Mouse (Mus musculus): Measurements from ENCODE around the gene Zmiz1. TPM values are rescaled to one million over a fixed set of nuclear protein-coding genes. Genes with fewer than 3 reads are reported as not detected.

Gene Zmiz1
- polyA plus RNA-seq, 1 experiment from 2014 or later = 44.3 TPM

DNA sequence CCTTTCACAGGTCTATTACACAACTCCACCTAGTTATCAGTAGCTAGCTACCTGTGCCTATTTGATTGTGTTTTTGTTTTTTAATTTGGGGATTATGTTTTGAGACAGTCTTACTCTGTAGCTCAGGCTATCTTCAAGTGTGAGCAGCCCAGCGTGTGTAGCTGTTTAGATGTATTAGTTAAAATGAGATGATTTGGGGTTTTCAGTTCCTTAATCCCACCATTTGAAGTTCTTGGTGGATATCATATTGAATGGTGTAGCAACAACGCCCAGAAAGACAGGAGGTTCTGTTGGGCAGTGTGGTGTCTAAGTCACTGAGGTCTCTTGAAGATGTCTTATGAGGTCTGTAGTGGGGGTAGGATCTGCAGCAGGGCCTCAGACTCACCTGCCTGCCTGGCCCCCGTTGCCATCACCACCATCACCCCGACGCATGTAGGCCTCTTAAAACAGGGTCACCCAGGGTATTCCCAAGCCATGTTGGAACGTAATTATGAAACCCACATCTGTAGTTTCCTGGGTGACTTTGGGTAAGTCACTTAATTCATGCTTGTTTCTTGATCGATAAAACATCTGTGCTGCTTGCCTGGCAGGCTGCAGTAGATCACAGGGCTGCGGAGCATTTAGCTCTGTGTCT lies 155.1 kb downstream of the Zmiz1 start:
- 73% methylated on average over 8 of the region's 8 CpGs for WGBS
- no peak overlapping the region for H3K27ac ChIP-seq
- H3K4me1 ChIP-seq = peaks cover 75% of the 10 kb centered on the region
- peaks cover 26% of the 10 kb centered on the region for H3K36me3 ChIP-seq
- H3K27me3 ChIP-seq = no peaks in the 10 kb centered on the region
- no peak overlapping the region for H3K4me3 ChIP-seq
- no peak for ATAC-seq (ENCODE audit: insufficient number of reproducible peaks, insufficient read depth, low FRiP score, low TSS enrichment, low read depth)
- no peak overlapping the region for H3K9ac ChIP-seq
- H3K4me2 ChIP-seq = no peak overlapping the region
- H3K9me3 ChIP-seq = no peaks in the 10 kb centered on the region

DNA sequence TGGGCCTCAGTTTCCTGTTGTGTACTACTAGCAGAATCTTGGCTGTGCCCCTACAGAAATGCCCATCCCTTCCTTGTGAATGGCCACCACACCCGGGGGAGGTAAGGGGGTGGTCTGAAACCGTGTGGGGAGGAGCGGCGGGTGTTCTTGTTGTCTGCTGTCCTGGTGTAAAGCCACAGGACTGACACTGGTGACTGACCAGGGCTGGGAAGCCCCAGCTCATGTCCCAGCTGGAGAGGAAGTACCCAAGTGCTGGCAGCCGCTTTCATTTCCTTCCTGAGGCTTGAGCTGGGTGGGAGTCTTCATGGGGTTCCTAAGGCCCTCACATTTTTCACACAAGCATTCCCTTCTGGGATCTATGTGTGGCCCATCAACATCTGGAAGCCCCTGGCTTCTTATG lies 155.7 kb downstream of the Zmiz1 start:
- ATAC-seq (ENCODE audit: insufficient number of reproducible peaks, insufficient read depth, low FRiP score, low TSS enrichment, low read depth) = no peak
- peaks cover 76% of the 10 kb centered on the region for H3K4me1 ChIP-seq
- H3K4me3 ChIP-seq = no peak overlapping the region

DNA sequence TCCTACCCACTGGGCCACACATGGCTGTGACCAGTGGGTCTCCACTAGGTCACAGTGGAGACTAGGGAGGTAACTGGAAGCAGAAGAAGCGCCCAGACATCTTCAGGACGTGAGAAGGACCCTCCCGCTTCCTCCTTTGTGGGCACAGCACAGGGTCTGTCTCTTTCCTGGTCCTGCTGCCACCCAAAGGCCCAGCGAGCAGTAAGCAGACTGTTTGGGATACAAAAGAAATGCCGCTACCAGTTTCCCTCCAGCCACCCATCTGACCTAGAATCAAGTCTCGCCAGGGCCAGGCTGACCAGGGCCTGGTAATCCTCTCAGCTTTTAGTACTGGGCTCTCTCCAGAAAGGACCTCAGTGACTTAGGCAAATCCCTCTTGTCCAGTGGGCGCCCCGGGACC lies 156.6 kb downstream of the Zmiz1 start:
- H3K27me3 ChIP-seq = no peaks in the 10 kb centered on the region
- ATAC-seq (ENCODE audit: insufficient number of reproducible peaks, insufficient read depth, low FRiP score, low TSS enrichment, low read depth) = no peak
- no peaks in the 10 kb centered on the region for H3K9me3 ChIP-seq
- peaks cover 33% of the 10 kb centered on the region for H3K36me3 ChIP-seq
- H3K27ac ChIP-seq = no peak overlapping the region
- WGBS = 92% methylated on average over 8 of the region's 8 CpGs
- H3K4me2 ChIP-seq = no peak overlapping the region
- no peak overlapping the region for H3K9ac ChIP-seq
- H3K4me3 ChIP-seq = no peak overlapping the region
- peaks cover 70% of the 10 kb centered on the region for H3K4me1 ChIP-seq

More for the DNA sequence above, 155.7 kb downstream of the Zmiz1 start:
- H3K36me3 ChIP-seq = peaks cover 33% of the 10 kb centered on the region
- no peak overlapping the region for H3K4me2 ChIP-seq
- WGBS = 74% methylated on average over 5 of the region's 5 CpGs
- no peaks in the 10 kb centered on the region for H3K9me3 ChIP-seq
- H3K9ac ChIP-seq = no peak overlapping the region
- H3K27ac ChIP-seq = 0 out of 2 replicates have a peak overlapping the region, but pooled peaks have one; percentile 8
- no peaks in the 10 kb centered on the region for H3K27me3 ChIP-seq

DNA sequence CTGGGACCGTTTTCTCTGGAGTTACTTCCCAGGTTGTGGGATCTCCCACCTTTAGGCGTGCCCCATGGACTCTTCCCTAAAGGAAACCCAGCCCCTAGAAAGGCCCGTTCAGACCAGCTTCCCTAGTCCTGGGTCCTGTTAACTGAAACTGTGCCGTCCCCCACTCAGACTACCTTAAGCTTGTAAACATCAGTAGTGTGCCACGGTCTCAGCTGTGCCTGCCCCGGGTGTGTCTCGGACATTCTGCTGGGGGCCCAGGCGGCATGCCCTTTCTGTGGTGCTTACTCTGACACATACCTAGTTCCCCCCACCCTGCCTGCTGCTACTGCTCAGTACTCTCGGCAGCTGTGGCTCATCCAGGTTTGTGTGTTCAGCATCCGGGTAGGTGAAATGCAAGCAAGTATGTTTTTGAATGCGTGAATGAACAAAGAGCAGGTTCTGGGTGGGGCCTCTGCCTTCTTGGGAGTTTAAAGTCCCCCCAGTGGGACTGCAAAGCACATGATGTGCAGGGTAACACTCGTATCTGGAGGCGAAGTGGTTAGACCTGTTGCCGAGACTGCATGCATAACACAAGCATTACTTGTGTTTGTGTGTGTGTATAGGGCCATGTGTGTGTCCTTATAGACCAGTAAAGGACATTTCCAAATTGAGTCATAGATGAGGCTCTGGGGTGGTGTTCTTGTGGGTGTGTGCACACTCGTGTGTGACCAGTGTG lies 157.2 kb downstream of the Zmiz1 start:
- Histone ChIP-seq H3K4me1 (peaks cover 64% of the 10 kb centered on the region), H3K4me2 (no peak overlapping the region), H3K9me3 (no peaks in the 10 kb centered on the region), H3K9ac (0 out of 2 replicates have a peak overlapping the region, but pooled peaks have one; percentile 27), H3K36me3 (peaks cover 34% of the 10 kb centered on the region), H3K27me3 (no peaks in the 10 kb centered on the region), H3K4me3 (no peak overlapping the region), H3K27ac (no peak overlapping the region)
- WGBS = 83% methylated on average over 15 of the region's 15 CpGs
- no peak for ATAC-seq (ENCODE audit: insufficient number of reproducible peaks, insufficient read depth, low FRiP score, low TSS enrichment, low read depth)

DNA sequence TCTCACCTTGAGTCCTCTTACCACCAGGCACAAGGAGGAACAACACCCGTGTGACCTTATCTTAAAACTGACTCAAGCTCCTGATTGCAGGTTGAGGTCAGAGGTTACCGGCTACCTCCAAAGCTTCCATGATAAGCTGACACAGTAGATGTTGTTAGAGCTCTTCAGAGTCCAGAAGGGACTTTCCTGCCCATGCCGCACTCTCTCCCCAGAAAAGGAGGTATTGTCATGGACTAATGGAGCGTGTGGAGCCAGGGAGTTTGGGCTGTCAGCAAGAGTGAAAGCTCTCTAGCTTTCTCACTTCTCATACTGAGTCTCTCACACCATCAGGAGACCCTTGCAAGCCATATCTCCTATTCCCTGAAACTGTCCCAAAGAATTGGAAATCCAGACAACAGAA lies 158.3 kb downstream of the Zmiz1 start:
- Histone ChIP-seq H3K27me3 (no peaks in the 10 kb centered on the region), H3K27ac (no peak overlapping the region)

DNA sequence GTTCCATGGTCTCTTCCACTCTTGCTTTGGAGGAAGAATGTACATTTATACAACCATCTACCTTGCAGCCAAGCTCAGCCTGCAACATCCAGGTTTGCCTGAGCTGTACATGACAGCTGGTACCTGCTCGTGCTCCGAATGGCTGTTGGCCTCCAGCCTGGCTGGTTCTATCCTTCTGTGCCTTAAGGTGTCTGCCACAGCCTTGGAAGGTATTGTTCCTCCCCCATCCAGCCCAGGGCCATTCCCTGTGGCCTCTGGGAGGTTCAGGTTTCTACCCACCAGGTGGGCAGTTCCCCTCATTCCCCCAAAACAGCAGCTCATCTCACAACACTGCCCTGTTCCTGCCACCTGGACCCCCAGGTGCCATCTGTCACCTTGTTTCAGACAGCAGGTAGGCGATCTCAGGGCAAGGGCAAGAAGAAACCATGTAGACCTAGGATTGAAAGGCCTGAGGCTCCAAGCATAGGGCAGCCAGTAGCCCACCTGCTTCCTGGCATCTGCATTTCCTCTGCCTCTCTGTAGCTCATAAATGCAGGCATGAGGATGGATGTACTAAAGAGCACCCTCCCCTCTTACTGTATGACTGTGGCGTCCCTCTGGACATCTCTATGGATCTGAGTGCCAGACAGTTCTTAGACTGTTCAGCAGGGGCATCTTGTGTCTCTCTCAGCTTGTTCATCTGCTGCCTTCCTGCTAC lies 160.2 kb downstream of the Zmiz1 start:
- WGBS = 76% methylated on average over 4 of the region's 4 CpGs

More for the DNA sequence above, 158.3 kb downstream of the Zmiz1 start:
- H3K4me3 ChIP-seq = no peak overlapping the region
- ATAC-seq (ENCODE audit: insufficient number of reproducible peaks, insufficient read depth, low FRiP score, low TSS enrichment, low read depth) = no peak
- H3K9ac ChIP-seq = no peak overlapping the region
- H3K4me1 ChIP-seq = peaks cover 53% of the 10 kb centered on the region
- peaks cover 41% of the 10 kb centered on the region for H3K36me3 ChIP-seq
- WGBS = 76% methylated on average over 4 of the region's 4 CpGs
- no peak overlapping the region for H3K4me2 ChIP-seq
- H3K9me3 ChIP-seq = no peaks in the 10 kb centered on the region

DNA sequence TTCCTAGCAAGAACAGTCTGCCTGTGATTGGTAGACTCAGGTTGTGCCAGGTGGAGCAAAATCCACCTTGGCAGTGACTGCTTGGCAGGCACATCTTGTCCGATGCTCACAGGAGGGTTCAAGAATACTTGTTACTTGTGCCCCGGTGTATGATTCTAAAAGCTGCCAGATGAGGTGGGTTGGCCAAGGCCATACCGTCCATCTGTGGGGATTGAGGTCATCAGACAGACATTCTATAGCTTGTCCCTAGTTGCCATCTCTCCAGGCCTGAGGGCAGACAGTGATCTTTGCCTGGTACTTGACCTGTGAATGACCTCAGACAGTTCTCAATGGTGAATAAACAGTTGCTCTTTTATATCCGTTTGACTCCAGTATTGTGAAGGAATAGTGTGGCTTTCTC lies 161.8 kb downstream of the Zmiz1 start:
- Histone ChIP-seq H3K27ac (no peak overlapping the region), H3K36me3 (peaks cover 50% of the 10 kb centered on the region), H3K4me3 (no peak overlapping the region), H3K9me3 (no peaks in the 10 kb centered on the region), H3K4me1 (peaks cover 51% of the 10 kb centered on the region), H3K4me2 (no peak overlapping the region), H3K27me3 (no peaks in the 10 kb centered on the region), H3K9ac (no peak overlapping the region)
- 39% methylated on average over 4 of the region's 4 CpGs for WGBS
- no peak for ATAC-seq (ENCODE audit: insufficient number of reproducible peaks, insufficient read depth, low FRiP score, low TSS enrichment, low read depth)

More for the DNA sequence above, 160.2 kb downstream of the Zmiz1 start:
- no peak for ATAC-seq (ENCODE audit: insufficient number of reproducible peaks, insufficient read depth, low FRiP score, low TSS enrichment, low read depth)
- H3K36me3 ChIP-seq = peaks cover 49% of the 10 kb centered on the region
- H3K9me3 ChIP-seq = no peaks in the 10 kb centered on the region
- H3K27me3 ChIP-seq = no peaks in the 10 kb centered on the region
- no peak overlapping the region for H3K4me2 ChIP-seq
- H3K4me3 ChIP-seq = no peak overlapping the region
- no peak overlapping the region for H3K27ac ChIP-seq
- peaks cover 60% of the 10 kb centered on the region for H3K4me1 ChIP-seq
- H3K9ac ChIP-seq = 0 out of 2 replicates have a peak overlapping the region, but pooled peaks have one; percentile 6

DNA sequence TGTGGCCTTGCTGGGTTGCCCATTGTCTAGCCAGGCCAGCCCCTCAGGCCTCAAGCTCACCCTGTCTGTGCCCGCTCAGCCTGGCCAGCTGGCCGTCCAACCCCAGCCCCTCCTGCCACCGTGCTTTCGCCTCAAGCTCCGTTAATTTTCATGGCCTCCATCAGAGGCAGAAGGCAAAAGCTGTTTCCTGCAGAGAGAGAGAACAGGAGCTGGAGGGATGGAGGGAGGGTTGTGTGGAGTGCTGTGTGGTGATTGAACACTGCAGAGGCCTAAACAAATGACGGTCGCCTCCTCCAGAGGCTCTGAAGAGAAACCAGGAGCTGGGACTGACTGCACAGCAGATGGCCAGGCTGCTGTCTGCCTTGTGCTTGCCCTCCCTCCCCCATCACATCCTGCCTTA lies 164.7 kb downstream of the Zmiz1 start:
- H3K4me3 ChIP-seq = no peak overlapping the region
- WGBS = 62% methylated on average over 7 of the region's 7 CpGs
- no peaks in the 10 kb centered on the region for H3K27me3 ChIP-seq
- no peaks in the 10 kb centered on the region for H3K9me3 ChIP-seq
- H3K4me2 ChIP-seq = no peak overlapping the region
- peaks cover 62% of the 10 kb centered on the region for H3K4me1 ChIP-seq
- H3K27ac ChIP-seq = no peak overlapping the region
- H3K36me3 ChIP-seq = peaks cover 56% of the 10 kb centered on the region
- H3K9ac ChIP-seq = no peak overlapping the region
- no peak for ATAC-seq (ENCODE audit: insufficient number of reproducible peaks, insufficient read depth, low FRiP score, low TSS enrichment, low read depth)

DNA sequence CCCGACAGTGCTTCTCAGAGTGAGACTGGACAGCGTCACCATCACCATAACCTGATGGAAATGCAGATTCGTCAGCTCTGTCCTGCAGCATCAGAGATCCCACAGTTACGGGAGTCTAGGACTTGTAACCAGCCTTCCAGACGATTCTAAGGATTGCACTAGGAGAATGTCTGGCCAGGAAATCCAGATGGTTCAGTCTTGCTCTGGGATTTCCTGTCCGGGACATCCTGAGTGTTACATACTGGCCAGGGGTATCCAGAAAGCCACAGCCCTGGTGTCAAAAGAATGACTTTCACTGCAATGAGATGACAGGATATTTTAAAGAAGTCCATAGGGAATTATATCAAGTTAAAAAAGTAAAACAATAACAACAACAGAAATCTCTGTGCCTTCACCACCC lies 165.7 kb downstream of the Zmiz1 start:
- no peaks in the 10 kb centered on the region for H3K27me3 ChIP-seq
- H3K27ac ChIP-seq = no peak overlapping the region
- H3K9ac ChIP-seq = no peak overlapping the region
- 77% methylated on average over 6 of the region's 6 CpGs for WGBS
- H3K9me3 ChIP-seq = no peaks in the 10 kb centered on the region
- ATAC-seq (ENCODE audit: insufficient number of reproducible peaks, insufficient read depth, low FRiP score, low TSS enrichment, low read depth) = no peak
- no peak overlapping the region for H3K4me3 ChIP-seq
- H3K4me1 ChIP-seq = peaks cover 59% of the 10 kb centered on the region
- H3K36me3 ChIP-seq = peaks cover 52% of the 10 kb centered on the region
- H3K4me2 ChIP-seq = no peak overlapping the region

DNA sequence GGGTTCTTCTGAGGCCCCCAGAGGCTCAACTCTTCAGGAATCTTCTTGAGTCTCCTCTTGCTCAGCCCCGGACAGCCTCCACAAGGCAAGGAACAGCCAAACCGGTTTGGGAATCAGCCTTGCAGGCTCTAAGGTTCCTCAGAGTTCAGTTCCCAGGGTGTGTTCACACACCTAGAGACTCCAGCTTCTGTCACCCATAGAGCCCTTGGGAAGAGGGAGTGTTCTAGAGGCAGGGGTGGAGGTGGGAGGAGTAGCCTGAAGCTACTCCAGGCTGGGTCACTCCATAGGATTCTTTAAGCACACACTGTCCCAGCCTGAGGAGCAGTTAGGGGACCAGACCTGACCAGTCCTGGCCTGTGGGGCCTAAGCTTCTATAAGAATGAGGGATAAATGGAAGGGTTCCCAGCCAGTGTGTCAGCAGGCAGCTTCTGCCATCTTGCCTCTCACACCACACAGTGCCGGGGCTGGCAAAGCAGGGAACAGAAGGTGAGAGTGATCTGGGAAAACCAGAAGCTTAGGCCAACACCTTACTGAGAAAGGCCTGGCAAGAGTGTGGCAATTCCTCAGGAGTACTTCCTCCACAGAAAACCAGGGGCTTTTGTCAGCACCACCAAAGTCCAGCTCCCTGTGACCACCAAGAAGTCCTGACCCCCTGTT lies 168.7 kb downstream of the Zmiz1 start:
- WGBS = 78% methylated on average over 3 of the region's 3 CpGs
- Histone ChIP-seq H3K9ac (no peak overlapping the region), H3K27me3 (no peaks in the 10 kb centered on the region), H3K4me3 (no peak overlapping the region), H3K36me3 (peaks cover 57% of the 10 kb centered on the region), H3K4me2 (no peak overlapping the region), H3K9me3 (no peaks in the 10 kb centered on the region), H3K4me1 (peaks cover 64% of the 10 kb centered on the region), H3K27ac (no peak overlapping the region)
- no peak for ATAC-seq (ENCODE audit: insufficient number of reproducible peaks, insufficient read depth, low FRiP score, low TSS enrichment, low read depth)

DNA sequence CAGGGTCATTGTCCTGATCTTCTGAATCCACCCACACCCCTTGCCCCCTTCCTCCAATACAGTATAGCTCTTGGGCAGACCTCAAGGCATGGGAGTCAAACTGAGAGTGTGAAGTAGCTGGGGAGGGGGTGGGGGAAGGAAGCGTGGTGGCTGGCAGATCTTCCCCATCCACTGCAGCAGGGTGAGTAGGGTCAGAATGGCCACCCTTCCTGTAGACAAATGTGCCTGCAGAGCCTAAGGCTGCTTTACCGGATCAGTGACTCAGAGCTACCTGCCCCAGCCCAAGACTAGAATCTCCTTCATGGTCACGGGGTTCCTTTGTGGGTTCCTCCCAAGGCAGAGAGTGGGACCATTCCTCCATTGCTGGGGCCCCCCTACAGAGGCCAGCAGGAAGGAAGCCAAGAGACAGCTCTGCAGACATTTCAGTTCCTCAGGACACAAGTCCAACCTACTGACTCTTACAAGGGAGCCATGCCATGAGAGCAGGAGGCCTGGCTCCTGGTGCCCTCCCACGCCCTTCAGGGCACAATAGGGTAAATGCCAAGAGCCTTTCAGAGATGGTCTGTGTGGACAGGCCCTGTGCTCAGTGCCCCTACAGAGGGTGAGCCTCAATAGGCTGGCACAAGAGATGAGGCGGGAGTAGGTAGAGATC lies 169.6 kb downstream of the Zmiz1 start:
- H3K27ac ChIP-seq = no peak overlapping the region
- no peak overlapping the region for H3K4me3 ChIP-seq
- no peaks in the 10 kb centered on the region for H3K9me3 ChIP-seq
- H3K27me3 ChIP-seq = no peaks in the 10 kb centered on the region
- H3K4me2 ChIP-seq = no peak overlapping the region
- no peak for ATAC-seq (ENCODE audit: insufficient number of reproducible peaks, insufficient read depth, low FRiP score, low TSS enrichment, low read depth)
- H3K36me3 ChIP-seq = peaks cover 56% of the 10 kb centered on the region
- peaks cover 62% of the 10 kb centered on the region for H3K4me1 ChIP-seq
- WGBS = 83% methylated on average over 5 of the region's 5 CpGs
- H3K9ac ChIP-seq = no peak overlapping the region
